Mouse (Mus musculus) stomach, embryonic 16.5 days (tissue): ENCODE results near the gene Fads2. TPM values are rescaled to one million over a fixed set of nuclear protein-coding genes. Genes with fewer than 3 reads are reported as not detected.

Experiments used
- polyA plus RNA-seq: library from polyadenylated mRNA; unstranded; fragments of >200 nt; fragmentation: Nextera tagmentation; extraction: Ambion mirVana; gene quantifications from 2 replicates; pipeline ENCODE4 v1.2.1, GENCODE M21; 2015

Gene Fads2
- polyA plus RNA-seq, 1 experiment from 2014 or later, result 102 TPM

Other genes with a start within 250 kb of the Fads2 start
- 61.4 and 73.6 TPM in 2 replicates for gene Incenp, start 202.2 kb downstream of the Fads2 start, polyA plus RNA-seq
- 1,902 and 2,108 TPM in 2 replicates for gene Fth1, start 121.1 kb downstream of the Fads2 start, polyA plus RNA-seq
- gene Best1, start 100.1 kb downstream of the Fads2 start, polyA plus RNA-seq, result 0.61 and 0.64 TPM in 2 replicates
- gene Rab3il1, start 100.1 kb downstream of the Fads2 start, polyA plus RNA-seq, result 33.7 and 38.1 TPM in 2 replicates
- 18.9 and 22.5 TPM in 2 replicates for gene Fads3, start 60.2 kb downstream of the Fads2 start, polyA plus RNA-seq
- gene Fads1, start 81.1 kb upstream of the Fads2 start, polyA plus RNA-seq, result 107 and 117 TPM in 2 replicates
- gene Tmem258, start 102.3 kb upstream of the Fads2 start, polyA plus RNA-seq, result 400 and 452 TPM in 2 replicates
- gene Fen1, start 102.4 kb upstream of the Fads2 start, polyA plus RNA-seq, result 72.3 and 83.6 TPM in 2 replicates
- gene Myrf, start 139.0 kb upstream of the Fads2 start, polyA plus RNA-seq, result 16.6 and 17.6 TPM in 2 replicates
- gene Dagla, start 203.1 kb upstream of the Fads2 start, polyA plus RNA-seq, result 2.9 and 3.4 TPM in 2 replicates